ENCODE assay signal across 20 mouse cellular contexts in the genomic region with DNA sequence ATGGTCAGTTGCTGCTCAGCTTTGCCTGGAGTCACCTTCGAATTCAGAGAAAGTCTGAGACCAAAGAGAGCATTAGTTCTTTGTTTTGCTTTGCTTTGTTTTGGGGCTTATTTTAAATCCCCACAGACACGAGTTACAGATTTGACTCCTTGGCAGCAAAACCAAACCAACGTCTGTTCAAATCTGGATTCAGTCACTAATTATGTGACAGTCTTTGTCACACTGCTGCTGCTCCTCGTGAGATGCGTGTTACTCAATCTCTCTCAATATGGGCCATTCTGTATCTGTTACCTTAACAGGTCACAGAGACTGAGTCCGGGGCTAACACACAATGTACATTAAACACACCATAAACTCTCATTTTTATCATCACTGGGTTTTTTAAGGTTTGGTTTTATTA.
A peak's percentile ranks its signal among the peaks of the same experiment; 100 is the strongest.
DNase-seq lines count a peak whose midpoint lies in the region; ATAC-seq and TF ChIP-seq lines count a peak whose summit lies in the region.
"Had no signal": no experiment of that assay in that cellular context is flagged by ENCODE, and none has a peak within 500 bp of the region (broad histone marks: within the 10 kb centered on the region; RNA-seq: fewer than 3 reads in every experiment).

No protein-coding gene starts in this region.

- DNase-seq in forebrain, postnatal 0 days: peak; percentile 69
- DNase-seq in brain, embryonic 14.5 days (ENCODE audit: low read depth): peak; percentile 81
- DNase-seq in brain, embryonic 18.5 days (ENCODE audit: low read depth, low spot score): peak; percentile 37
- peak; percentile 22 for DNase-seq in layer of hippocampus, adult 9-10 months (ENCODE audit: low spot score)
- DNase-seq in adrenal gland, postnatal 14 days: no peak
- no peak for DNase-seq in midbrain, postnatal 0 days (ENCODE audit: low spot score)
- DNase-seq: adrenal gland, adult 8-10 months; cerebellum, adult 2 months; cerebellum, postnatal 10 days; gastrocnemius, adult 2 months; gastrocnemius, postnatal 36 days; heart, adult 18-20 months; heart, postnatal 10 days; kidney, adult 11 months had no signal

- no peaks in the 10 kb centered on the region for H3K9me3 ChIP-seq in forebrain, postnatal 0 days (ENCODE audit: low read length)
- no peaks in the 10 kb centered on the region for H3K9me3 ChIP-seq in forebrain, embryonic 13.5 days (replicated peaks)
- H3K9me3 ChIP-seq in midbrain, postnatal 0 days (ENCODE audit: low read length): no peaks in the 10 kb centered on the region
- H3K9me3 ChIP-seq: embryonic facial prominence, embryonic 15.5 days; heart, embryonic 10.5 days; hindbrain, embryonic 13.5 days had no signal

- no peaks in the 10 kb centered on the region for H3K27me3 ChIP-seq in forebrain, postnatal 0 days (ENCODE audit: insufficient read depth, low read length)
- H3K27me3 ChIP-seq in forebrain, embryonic 13.5 days: no peaks in the 10 kb centered on the region
- no peaks in the 10 kb centered on the region for H3K27me3 ChIP-seq in midbrain, postnatal 0 days (ENCODE audit: insufficient read depth, low read length)
- H3K27me3 ChIP-seq: embryonic facial prominence, embryonic 15.5 days had no signal

- H3K4me1 ChIP-seq in forebrain, postnatal 0 days (ENCODE audit: insufficient read depth): peaks cover 6% of the 10 kb centered on the region; the same call in 1 of the 2 replicates
- H3K4me1 ChIP-seq in forebrain, embryonic 13.5 days: peaks cover 9% of the 10 kb centered on the region
- H3K4me1 ChIP-seq in midbrain, postnatal 0 days (ENCODE audit: insufficient read depth, low read length): no peaks in the 10 kb centered on the region

- 28% methylated on average over 6 of the region's 6 CpGs for WGBS in forebrain, postnatal 0 days
- WGBS in forebrain, embryonic 13.5 days: 41% methylated on average over 6 of the region's 6 CpGs
- WGBS in midbrain, postnatal 0 days: 38% methylated on average over 6 of the region's 6 CpGs

- H3K9ac ChIP-seq in forebrain, postnatal 0 days: no peak overlapping the region
- no peak overlapping the region for H3K9ac ChIP-seq in forebrain, embryonic 13.5 days
- no peak overlapping the region for H3K9ac ChIP-seq in midbrain, postnatal 0 days (replicated peaks; ENCODE audit: low read length, poor library complexity, severe bottlenecking)
- H3K9ac ChIP-seq: embryonic facial prominence, embryonic 15.5 days; hindbrain, embryonic 13.5 days had no signal

- TF ChIP-seq POLR2A in brain, embryonic 14.5 days (IDR thresholded peaks at IDR 0.05; ENCODE audit: borderline replicate concordance, extremely low read depth, insufficient read depth, insufficient read length, poor library complexity, severe bottlenecking): no peak

- H3K4me3 ChIP-seq in forebrain, postnatal 0 days (ENCODE audit: low read depth, low read length): no peak overlapping the region
- H3K4me3 ChIP-seq in forebrain, embryonic 13.5 days: no peak overlapping the region
- no peak overlapping the region for H3K4me3 ChIP-seq in midbrain, postnatal 0 days (ENCODE audit: low read depth, low read length)
- H3K4me3 ChIP-seq: embryonic facial prominence, embryonic 15.5 days; erythroblast, embryonic 14.5 days; gastrocnemius, adult 2 months; heart, embryonic 10.5 days; hindbrain, embryonic 13.5 days had no signal

- no peak for TF ChIP-seq CTCF in forebrain, postnatal 0 days (IDR thresholded peaks at IDR 0.05; ENCODE audit: low read depth)
- no peak for TF ChIP-seq CTCF in brain, embryonic 14.5 days (IDR thresholded peaks at IDR 0.05; ENCODE audit: borderline replicate concordance, extremely low read depth, insufficient read depth, insufficient read length)
- no peak for TF ChIP-seq CTCF in midbrain, postnatal 0 days (IDR thresholded peaks at IDR 0.05)

- H3K36me3 ChIP-seq in forebrain, postnatal 0 days (ENCODE audit: insufficient read depth): no peaks in the 10 kb centered on the region
- H3K36me3 ChIP-seq in forebrain, embryonic 13.5 days (ENCODE audit: poor library complexity, severe bottlenecking): no peaks in the 10 kb centered on the region
- no peaks in the 10 kb centered on the region for H3K36me3 ChIP-seq in midbrain, postnatal 0 days (ENCODE audit: insufficient read depth, low read length)
- H3K36me3 ChIP-seq: embryonic facial prominence, embryonic 15.5 days; heart, embryonic 10.5 days; hindbrain, embryonic 13.5 days had no signal

- ATAC-seq in forebrain, postnatal 0 days: peak; percentile 40; the same call in 1 of the 2 replicates
- ATAC-seq in forebrain, embryonic 13.5 days: no peak
- ATAC-seq in midbrain, postnatal 0 days (ENCODE audit: low FRiP score): no peak
- ATAC-seq: hindbrain, postnatal 0 days had no signal

- no peak overlapping the region for H3K4me2 ChIP-seq in forebrain, postnatal 0 days (ENCODE audit: low read depth)
- H3K4me2 ChIP-seq in forebrain, embryonic 13.5 days: no peak overlapping the region
- no peak overlapping the region for H3K4me2 ChIP-seq in midbrain, postnatal 0 days (ENCODE audit: low read depth, low read length, poor library complexity, severe bottlenecking)
- H3K4me2 ChIP-seq: embryonic facial prominence, embryonic 15.5 days; hindbrain, embryonic 13.5 days had no signal

- H3K27ac ChIP-seq in forebrain, postnatal 0 days (ENCODE audit: low read depth, low read length): no peak overlapping the region
- no peak overlapping the region for H3K27ac ChIP-seq in forebrain, embryonic 13.5 days
- no peak overlapping the region for H3K27ac ChIP-seq in midbrain, postnatal 0 days (ENCODE audit: low read depth, low read length)
- H3K27ac ChIP-seq: embryonic facial prominence, embryonic 15.5 days; gastrocnemius, adult 2 months; heart, embryonic 10.5 days; hindbrain, embryonic 13.5 days; hindbrain, postnatal 0 days had no signal

Comparison
In these comparisons a context has a peak if more than half of its experiments do, and no peak if none do; other contexts are left out.
1. DNase-seq: peak in forebrain, postnatal 0 days (single experiment), brain, embryonic 14.5 days (single experiment), brain, embryonic 18.5 days (single experiment) and layer of hippocampus, adult 9-10 months (single experiment); none in adrenal gland, postnatal 14 days (single experiment) and midbrain, postnatal 0 days (single experiment).